Mouse (Mus musculus) lung, postnatal 25 days (tissue): ENCODE results near the gene Cdc42bpg.

Experiments used
- DNase-seq: peaks from one replicate; pipeline ENCODE4 v3.0.0; 2022; ENCODE audit warnings: low spot score

Cdc42bpg gene

GRCm38 (mm10) chr19:6306137-6306551 lies at the start of gene Cdc42bpg:
Gene Cdc42bpg (plus strand): TSS chr19:6306456.
- peak; percentile 93 for DNase-seq

DNA sequence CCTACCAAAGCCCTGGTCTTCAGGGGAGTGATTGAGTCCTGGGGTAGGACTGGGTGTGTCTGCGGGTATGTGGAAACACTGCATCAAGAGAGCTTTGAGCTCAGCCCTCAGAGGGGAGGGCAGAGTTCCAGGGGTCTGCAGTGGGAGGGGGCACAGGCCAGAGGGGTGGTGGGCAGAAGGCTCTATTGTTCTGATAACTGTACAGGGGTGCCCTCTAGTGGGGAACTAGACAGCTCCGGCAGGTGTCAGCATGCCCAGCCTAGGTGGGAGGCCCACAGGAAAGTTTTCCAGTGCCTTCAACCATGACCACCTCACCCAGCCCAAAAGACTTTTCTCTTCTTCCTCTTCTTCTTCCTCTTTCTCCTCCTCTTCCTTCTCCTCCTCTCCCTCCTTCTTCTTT lies 45.8 kb upstream of the Cdc42bpg start:
- peak; percentile 37 for DNase-seq

- DNase-seq, result no peak
Measured at GRCm38 (mm10) chr19:6260946-6261345, 45.3 kb upstream of the Cdc42bpg start.

DNA sequence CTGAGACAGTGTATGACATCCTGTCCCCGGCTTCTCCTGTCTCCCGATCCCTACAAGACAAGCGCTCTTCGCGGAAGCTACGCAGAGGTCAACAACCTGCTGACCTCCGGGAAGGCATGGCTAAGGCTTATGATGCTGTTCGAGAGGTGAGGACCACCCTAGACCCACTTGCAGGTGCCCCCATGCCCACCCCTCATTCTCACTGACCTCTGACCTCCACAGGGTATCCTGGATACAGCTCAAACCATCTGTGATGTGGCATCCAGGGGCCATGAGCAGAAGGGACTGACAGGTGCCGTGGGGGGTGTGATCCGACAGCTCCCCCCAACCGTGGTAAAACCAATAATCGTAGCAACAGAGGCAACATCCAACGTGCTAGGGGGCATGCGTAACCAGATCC lies 44.9 kb upstream of the Cdc42bpg start:
- DNase-seq, result no peak

DNA sequence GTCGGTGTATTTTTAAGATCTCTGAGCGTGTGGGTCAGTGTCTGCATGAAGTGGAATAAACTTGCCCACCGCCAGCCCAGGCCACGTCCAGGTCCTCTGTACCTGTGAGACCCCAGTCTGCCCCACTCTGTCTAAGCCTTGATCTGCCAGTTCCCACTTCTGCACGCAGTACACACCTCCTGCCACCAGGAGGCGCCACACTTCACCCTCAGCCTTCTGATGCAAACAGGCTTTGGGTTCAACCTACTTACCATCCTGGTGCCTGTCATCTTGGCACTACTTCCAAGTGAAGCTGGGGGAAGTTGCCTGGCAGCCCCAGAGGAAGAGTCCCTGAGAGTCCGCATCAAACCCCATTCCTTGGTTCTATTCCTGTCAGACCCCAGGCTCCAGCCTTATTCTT lies 44.0 kb upstream of the Cdc42bpg start:
- peak; percentile 68 for DNase-seq

GRCm38 (mm10) chr19:6262839-6263433 lies 43.3 kb upstream of the Cdc42bpg start:
- DNase-seq, result no peak

GRCm38 (mm10) chr19:6264200-6264599 lies 42.1 kb upstream of the Cdc42bpg start:
- DNase-seq, result no peak

DNA sequence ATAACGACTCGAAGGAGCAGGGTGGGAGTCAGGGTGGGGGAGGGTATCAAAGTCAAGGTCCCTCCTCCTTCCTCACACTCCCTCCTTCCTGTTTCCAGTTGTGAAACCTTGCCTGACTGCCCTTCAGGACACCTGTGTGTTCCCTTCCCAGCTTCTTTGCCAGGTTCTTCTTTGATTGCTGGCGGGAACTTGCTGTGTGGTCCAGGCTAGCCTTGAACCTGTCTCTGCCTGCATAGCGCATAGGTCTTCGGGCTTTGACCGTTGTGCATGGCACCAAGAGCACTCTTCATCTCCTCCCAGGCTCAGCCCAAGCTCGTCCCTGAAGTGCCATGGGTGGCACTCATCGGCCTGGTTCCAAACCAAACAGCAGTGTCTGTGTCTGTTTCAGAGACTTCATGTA lies 41.3 kb upstream of the Cdc42bpg start:
- no peak for DNase-seq

- no peak for DNase-seq
Measured at GRCm38 (mm10) chr19:6265727-6266182, 40.5 kb upstream of the Cdc42bpg start.

DNA sequence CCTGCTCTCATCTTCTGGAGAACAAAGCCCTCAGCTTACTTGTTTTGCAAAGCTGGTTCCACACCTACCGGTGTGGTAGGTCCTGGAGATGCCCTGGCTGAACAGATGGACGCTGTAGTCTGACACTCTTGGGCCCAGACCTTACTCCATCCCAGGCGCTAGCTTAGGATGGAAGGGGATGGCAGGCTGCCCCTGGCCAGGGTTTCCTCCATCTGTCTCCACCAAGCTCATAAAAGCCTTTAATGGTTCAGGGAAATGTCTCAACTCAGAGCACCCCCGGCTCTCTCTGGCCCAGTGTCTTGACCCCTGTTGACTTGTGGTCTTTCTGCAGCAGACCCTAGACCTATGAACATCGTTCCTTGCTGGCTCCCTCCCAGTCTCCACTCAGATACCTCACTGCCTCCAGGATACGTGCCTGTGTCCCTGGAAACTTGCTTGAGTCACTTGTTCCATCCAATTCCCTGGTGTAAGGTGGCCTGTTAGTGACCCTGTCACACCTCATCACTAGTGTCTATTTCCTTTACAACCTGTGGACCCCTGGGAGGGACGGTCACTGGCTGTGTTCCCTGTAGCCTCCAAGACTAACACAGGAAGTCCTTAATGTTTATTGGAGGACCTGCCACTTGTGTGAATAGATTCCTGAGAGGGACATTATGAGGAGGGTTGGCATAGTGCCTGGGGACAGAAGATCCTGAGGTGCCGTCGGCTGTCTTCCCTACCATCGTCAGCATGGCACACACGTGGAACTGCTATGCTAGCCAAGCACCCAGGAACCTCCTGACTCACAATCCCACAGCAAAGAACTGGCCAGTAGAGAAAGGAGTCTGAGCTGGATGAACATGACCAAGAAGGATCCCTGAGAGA lies 38.7 kb upstream of the Cdc42bpg start:
- DNase-seq, result peak; percentile 43

- peak; percentile 90 for DNase-seq
Measured at GRCm38 (mm10) chr19:6268170-6268528, 38.1 kb upstream of the Cdc42bpg start.

- peak; percentile 70 for DNase-seq
Measured at GRCm38 (mm10) chr19:6268670-6269132, 37.6 kb upstream of the Cdc42bpg start.

DNA sequence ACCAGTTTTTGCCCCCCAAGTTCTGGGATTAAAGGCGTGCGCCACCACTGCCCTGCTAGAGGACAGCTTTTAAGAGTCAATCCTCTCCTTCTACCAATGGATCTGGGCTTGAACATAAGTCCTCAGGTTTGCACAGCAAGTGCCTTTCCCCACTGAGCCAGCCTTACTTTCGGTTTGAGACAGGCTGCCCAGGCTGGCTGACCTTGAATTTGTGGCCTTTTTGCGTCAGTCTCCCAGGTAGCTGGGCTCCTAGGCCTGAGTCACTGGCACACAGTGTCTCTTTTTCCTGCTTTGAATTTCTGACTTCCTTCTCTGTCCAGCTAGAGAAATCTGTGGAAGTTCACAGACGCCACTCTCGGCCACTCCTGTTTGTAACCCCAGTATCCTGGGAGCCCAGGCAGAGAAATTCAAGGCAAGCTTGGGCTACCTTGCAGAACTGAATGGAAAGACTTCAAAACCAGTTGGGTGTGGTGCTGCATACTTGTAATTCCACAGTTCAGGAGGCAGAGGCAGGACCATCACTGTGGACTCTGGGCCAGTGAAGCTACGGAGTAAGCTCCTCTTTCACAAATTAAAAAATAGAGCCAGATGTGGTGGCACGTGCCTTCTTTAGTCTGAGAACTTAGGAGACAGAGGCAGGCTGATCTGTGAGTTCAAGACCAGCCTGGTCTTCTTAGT lies 36.3 kb upstream of the Cdc42bpg start:
- DNase-seq, result no peak

DNA sequence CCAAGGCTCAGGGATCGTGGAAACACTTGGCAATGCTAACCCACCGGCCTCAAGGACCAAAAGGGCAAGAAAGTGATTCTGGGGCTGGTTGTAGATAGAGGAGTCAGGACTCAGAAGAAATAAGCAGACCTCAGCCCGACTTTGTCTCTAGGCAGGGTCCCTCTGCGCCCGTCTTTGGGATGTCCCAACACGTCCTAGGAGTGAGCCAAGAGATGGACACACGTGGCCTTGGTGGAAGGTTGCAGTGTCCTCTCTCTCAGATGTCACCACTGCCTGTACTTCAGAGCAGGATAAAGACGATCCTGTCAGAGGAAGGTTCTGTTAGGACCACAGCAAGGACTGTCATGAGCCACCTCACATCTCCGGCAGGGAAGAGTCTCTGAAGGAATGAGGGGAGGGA lies 35.6 kb upstream of the Cdc42bpg start:
- no peak for DNase-seq

- DNase-seq, result no peak
Measured at GRCm38 (mm10) chr19:6271206-6271605, 35.0 kb upstream of the Cdc42bpg start.

DNA sequence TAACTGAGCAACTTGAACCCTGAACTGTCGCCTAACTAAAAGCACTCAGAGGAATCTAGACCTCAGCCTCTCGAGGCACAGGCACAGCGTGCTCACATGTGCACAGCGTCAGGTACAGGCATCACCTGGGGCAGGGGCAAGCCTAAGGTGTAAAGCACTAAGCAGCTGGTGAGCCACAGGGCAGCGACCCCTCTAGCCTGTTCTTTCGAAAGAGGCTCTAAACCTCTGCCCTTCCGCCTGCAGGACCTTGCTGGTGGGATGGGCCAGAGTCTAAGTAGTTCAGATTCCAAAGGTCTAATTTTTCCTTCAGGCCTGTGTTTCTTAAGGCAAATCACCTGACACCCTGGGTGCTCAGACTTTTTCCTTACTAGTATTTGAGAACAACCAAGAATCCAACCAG lies 34.2 kb upstream of the Cdc42bpg start:
- no peak for DNase-seq

GRCm38 (mm10) chr19:6272738-6273137 lies 33.5 kb upstream of the Cdc42bpg start:
- DNase-seq, result peak; percentile 38

GRCm38 (mm10) chr19:6273592-6273991 lies 32.7 kb upstream of the Cdc42bpg start:
- DNase-seq, result no peak

- DNase-seq, result no peak
Measured at GRCm38 (mm10) chr19:6273998-6274608, 32.2 kb upstream of the Cdc42bpg start.

DNA sequence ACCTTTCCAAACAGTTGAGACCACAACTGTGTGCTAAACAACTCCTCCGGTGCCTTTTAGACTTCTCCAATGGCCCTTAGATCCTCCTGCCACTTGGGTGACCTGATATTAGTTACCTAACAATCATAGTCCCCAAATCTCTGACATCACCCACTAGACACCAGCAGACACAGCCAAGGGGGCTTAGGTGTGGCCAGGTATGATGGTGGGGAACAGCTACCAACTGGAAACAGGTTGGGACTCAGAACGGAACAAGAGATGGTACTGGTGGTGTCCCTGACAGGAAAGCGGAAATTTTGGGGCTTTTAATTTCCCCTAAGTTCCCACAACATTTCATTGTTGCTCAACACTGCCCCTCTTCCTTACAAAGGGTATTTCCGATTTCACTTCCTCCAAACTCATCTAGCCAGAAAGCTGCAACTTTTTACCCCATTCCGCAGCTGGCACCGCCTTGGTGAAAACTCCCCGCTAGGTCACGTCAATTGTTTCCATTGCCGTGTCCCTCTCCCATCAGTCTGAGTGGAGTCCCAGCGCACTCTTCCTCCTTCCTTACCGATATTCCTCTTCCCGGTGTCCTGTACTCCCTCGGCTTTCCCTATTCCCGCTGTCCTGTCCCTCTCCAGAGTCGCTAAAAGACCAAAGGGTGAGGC lies 30.4 kb upstream of the Cdc42bpg start:
- peak; percentile 62 for DNase-seq
